Mouse (Mus musculus) natural killer cell, adult 2 months (primary cell): ENCODE measurements around the gene Reg4.

Experiments used
- DNase-seq, 2 experiments: peaks; one replicate each; pipeline ENCODE4 v3.0.0; 2022; ENCODE audit warnings: low spot score in 2 of 2

Reg4 gene

DNA sequence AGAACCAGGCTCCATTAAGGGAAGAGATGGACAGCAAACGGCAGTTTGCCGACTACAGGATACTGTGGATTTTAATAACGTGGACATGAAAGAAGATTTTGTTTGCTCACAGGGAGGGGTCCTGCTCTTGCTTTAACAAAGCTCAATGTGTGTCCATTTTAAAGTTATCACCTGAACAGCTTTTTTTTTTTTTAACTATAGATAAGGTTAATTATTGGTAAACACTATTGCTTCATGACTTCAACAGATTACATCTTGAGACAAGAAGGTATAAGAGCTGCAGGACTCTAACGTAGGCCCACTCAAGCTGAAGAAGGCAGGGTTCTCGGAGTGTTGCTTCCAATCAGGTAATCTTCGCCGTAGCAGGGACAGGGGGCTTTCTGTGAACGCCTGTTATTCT, at the start of gene Reg4:
Reg4 (plus strand) TSS at position 301 of the 400 bp plus-strand sequence.
- DNase-seq = no peak

DNA sequence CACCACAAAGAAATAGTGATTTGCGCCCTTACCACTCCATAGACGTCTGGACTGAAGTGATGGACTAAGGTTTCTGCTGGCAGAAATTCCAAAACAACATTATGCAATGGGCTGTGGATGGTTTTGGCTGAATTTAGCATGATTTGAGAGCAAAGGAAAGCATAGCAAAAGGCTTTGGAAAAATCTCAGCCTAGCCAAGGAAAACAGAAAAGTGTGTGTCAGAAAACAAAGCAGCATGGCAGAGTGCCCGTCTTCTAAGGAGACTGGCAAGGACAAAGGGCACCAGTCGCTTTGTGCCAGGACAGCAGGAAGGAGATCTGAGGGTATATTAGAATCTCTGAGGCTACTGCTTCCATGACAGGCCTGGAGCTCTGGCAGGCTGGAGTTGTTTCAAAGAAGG, 43.6 kb upstream of the Reg4 start:
- DNase-seq = no peak

DNA sequence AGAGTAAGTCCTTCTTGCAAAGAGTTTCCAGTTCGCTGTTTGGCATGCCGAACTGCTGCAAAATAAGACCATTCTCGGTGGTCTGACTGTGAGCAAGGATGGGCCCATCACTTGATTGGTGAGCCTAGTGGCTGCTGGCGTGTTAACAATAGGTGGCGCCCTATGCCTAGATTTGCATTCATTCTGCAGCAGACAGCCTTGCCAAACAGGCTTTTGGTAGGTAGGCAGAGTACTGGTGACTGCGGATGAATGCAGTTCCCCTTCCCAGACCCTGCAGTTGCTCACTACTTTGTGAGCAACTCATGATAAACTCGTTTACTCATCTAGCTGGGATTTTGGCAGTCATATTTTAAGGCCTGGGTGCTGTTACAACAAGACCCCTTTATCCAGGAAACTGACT, 41.2 kb upstream of the Reg4 start:
- DNase-seq = no peak

DNA sequence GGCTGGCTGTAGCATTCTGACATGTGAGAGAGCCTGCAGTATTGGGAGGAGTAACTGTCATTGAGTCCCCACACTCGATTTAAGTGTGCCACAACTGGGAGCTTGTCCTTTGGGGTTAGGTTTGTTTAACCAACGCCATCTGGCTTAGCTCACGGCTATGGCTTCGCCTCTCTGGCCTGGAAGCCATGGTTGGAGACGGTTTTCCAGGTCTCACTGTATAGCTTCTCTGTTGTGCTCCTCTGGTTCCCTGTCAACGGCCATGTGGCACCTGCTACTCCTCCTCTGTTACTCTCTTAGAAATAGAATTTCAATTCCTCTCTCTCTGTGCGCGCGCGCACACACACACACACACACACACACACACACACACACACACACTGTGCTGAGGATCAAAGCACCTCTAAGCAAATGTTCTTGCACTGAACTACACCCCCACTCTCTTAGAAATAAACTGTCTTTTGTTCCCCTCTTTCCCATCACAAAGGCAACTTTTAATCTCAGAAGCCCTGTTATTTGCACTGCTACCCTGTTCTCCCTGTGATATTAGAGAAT, 36.7 kb upstream of the Reg4 start:
- no peak for DNase-seq

DNA sequence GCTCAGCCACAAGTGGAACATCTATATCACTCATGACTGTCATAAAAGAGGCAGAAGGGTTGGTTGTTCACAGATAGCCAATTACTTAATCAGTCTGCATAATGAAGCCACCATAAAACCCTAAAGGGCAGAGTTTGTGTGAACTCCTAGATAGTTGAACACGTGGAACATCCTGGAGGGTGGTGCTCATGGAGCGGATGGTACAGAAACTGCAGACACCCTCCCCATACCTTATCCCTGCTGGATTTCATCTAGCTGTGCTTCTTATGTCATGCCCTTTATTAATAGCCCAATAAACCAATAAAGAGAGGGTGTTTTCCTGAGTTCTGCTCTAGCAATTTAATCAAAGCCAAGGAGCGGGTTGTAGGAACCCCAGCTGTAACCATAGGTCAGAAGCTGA, 34.2 kb upstream of the Reg4 start:
- no peak for DNase-seq

DNA sequence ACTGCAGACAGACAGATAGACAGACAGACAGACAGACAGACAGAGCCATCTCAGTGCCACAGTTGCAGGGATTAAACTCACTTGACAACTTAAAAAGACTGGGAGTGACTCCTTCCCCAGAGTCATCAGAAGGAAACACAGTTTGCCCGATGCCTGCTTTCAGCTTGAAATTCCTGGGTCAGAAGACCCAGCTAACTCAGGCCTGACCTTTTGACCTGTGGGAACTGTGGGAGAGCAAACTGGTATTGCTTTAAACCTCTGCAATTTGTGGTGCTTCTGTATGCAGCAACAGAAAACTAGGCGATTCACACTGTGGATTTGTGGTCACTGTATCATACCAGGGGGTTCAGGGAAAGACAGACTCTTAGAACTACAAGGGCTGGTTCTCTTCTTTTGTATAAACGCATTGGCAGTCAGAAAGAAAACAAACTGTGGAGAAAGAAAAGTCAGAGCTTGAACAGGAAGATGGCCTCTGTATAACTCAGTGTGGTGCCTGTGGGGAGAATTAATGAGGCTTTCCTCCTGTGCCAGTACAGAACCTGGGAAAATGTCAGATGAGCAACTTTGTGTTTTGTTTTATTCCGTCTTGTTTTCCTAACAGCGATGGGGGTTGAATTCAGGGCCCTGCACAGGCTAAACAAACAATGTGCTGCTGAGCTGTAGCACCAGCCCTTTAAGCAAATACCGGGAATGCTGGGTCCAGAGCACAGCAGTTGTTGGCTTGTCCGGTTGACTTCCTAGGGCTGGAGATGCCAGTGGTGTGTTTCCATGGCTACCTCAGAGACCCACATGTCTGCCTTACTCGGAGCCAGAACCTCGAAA, 24.0 kb upstream of the Reg4 start:
- no peak for DNase-seq

DNA sequence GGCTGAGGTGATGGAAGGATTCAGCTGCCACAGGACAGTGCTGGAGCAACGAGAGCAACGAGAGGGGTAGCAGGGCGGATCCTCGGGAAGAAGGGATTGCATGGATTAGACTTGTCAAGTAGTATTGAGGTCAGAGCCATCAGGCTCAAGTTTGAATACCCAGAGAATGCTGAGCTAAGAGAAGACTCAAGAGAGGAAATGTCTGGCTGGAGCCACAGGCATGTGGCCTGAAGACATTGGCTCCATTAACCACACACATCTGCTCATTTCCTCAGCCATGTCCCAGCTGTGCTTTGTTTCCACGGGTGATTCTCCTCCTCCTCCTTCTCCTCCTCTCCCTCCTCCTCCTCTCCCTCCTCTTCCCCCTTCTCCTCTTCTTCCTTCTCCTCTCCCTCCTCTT, 22.2 kb upstream of the Reg4 start:
- no peak for DNase-seq

DNA sequence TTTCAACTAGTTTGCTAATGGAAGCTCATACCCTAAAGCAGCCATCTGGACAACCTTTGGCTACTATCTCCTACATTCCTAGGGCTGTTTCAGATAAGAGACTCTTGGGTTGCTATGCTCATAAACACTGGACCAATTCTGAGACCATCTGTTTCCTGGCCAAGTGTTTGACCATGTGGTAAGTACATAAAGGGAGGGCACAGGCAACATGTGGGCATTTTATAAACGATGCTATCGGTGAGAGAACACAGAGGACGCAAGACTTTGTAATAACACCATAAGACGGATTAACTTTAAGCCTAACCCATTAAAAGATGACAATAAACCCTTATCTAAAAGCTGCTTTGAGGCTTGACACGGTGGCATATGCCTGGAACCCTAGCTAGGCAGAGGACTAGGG, 18.7 kb upstream of the Reg4 start:
- no peak for DNase-seq

DNA sequence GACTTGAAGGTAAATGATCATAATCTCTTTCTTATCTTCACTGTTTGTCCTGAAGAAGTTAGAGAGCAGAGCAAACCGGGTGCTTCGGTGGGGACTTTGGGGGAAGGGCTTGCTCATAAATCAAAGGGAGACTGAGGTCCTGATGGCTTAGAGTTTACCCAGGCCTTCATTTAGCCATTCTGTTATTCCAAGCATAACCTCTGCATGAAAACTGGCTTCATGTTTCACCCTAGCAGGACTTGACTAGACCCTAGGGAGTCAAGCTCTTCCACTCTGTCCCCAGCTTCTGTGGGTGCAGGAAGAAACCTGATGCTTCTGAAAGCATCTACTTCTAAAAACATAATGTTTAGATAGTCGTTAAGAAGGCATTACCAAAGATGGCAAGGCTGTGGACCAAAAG, 15.0 kb upstream of the Reg4 start:
- no peak for DNase-seq

DNA sequence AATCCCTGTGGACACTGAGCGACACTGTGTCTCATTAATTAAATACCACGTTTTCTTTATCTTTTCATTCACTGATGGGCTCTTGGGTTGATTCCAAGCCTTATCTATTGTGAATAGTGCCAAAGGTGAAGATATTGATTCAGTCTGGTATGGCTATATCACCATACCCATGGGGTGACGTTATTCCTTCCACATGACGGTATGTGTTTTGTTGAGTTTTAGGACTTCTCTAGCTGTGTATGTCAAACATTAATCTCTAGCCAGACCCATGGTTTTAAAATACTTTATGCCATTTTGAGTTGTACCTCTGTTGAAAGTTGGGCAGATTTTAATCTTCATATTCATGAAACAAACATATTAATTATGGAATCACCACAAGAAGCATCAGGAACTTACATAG, 12.8 kb upstream of the Reg4 start:
- no peak for DNase-seq

DNA sequence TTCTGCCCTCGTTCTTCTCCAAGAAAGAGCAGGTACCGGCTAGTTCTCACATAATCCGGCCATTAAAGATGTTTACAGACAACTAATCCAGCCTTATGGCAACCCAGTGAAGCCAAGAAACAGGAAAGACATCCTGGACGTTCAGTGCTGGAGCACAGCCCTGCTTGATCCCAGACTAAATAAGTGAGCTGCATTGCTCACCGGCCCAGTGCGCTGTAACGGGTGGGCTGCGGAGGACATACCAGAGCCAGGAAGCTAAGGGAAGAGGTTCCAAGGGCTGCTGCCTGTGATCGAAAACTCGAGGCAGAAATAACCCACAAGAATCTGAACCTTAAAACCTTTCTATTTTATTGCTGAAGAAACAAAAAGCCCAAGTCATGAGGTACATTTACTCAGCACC, 11.1 kb upstream of the Reg4 start:
- no peak for DNase-seq

DNA sequence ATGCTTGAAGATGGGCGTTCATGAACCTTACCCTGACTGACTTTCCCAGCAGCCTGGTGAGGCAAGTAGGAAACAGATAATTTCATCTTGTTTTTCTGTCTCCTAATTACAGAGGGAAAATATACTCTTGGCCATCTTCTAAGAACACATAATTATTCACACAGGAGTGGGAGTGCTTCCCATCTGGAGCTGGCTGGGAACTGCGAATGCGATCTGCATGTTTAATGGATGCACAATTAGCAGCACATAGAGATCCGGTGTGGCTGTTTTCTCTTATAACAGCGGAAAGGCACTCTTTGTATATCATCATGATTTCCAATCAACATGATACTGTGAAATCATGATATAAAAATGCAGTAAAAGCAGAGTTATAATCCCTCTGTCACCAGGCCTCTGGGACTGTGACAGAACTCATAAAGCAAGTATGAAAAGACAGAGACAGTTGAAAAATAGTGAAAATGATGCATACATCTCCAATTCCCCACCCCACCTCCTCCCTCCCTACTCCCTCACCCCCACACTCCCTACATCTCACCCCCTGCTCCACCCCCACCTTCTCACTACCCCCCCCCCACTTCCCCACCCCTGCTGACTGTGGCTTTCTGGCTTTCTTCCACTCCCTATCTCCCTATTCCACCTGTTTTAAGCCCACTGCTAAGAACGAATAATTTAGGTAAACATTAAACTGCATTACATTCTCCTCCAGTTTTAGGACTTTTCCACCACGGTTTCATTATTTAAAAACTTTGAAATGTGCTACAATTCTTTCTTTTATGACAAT, 10.5 kb upstream of the Reg4 start:
- no peak for DNase-seq

DNA sequence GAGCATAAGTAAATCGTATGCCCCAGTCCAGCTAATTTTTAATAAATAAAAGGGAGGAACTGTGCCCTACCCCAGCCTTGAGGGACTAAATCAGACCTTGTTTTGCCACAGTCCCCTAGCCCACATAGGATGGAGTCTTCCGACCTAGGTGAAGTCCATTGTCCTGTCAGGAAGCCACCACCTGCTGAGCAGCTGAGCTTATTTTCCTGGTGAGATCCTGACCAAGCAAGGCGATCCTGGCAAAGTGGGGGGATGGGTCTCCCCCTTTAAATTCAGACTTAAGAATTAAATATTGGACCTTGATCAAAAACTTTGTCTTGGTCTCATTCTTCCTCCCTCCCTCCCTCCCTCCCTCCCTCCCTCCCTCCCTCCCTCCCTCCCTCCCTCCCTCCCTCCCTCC, 5.7 kb upstream of the Reg4 start:
- no peak for DNase-seq

DNA sequence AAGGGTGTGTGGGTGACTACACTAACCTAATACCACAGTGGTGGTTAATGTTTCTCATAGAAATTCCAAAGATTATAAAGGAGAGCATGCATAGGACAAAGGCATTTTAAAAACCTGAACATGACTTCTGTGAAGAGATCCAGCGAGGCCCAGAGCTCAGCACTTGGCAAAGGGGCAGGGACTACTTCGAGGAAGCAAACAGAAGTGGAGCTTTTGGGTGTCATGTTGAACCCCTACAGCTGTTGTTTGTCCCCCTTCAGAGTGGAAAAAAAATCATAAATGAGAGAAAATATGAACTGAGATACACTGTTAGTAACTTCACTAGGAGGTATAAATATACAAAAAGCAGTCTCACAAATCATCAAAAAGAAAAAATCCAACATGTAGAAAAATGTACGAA, 1.3 kb downstream of the Reg4 start:
- no peak for DNase-seq

DNA sequence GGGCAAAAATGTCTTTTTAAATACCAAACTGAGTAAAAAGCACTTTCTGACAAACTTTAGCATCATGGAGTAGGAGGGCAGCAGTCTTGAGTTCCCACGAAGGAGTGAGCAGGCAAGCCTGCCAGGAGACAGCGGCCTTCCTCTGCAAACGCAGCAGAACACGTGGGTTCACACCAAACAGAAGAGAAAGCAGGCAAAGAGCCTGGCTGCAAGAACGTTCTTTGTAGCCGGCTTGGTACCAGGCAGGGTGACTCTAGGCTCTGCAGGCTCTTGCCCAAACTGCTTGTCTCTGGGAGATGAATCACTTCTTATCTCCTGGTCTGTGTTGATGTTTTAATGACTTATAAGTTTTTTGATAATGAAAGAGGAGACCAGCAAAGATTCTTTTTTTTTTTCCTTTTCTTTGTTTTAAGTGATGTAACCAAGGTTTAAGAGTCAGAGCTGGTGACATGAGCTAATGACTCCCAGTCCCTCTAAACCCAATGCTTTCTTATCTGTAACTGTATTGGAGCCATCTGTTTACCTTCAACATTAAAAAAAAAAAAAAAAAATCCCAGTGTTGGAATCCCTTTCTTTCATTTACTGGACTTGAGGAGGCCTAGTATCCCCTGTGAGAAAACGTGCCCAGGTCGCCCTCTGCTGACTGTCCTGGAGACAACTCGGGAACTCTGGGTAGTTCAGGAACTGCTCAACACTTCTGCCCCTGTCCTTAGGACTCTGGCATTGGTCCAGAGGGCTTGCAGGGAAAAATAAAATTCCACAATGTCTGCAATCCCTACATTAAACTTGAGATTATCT, 2.0 kb downstream of the Reg4 start:
- no peak for DNase-seq

DNA sequence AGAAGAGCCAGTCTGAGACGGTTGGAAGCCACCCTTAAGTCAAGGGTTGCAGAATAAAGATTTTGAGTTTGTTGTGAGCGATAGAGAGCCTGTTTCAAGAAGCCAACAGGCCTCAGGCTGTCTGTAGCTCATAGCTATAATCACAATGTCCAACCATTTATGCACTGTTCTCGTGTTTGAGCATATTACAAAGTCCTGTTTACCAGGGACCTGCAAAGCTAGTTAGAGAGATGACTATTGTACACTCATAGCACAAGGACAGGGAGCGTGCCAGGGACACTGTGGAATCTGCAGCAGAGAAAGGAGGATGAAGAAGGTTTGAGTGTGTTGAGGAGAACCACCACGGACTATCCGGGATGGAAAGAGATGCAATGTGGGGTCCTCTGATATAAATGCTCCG, 3.0 kb downstream of the Reg4 start:
- no peak for DNase-seq

DNA sequence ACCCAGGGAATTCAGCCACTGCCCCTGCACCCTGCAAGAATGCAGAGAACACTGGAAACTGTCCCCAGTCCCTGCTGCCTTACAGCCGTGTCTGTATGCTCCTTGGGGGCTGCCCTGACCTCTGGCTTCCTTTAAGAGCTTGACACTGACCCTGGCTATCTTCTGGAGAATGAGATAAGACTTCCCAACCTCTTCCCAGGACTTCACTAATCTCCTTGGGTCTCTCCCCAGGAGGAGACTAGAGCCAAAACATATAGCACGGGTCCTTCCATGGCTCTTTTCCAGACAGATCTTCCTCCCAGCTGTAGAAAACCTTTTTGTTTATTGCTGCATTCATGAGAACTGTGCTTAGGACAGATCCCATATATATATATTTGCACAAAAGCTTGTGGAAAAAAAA, 3.8 kb downstream of the Reg4 start:
- no peak for DNase-seq

DNA sequence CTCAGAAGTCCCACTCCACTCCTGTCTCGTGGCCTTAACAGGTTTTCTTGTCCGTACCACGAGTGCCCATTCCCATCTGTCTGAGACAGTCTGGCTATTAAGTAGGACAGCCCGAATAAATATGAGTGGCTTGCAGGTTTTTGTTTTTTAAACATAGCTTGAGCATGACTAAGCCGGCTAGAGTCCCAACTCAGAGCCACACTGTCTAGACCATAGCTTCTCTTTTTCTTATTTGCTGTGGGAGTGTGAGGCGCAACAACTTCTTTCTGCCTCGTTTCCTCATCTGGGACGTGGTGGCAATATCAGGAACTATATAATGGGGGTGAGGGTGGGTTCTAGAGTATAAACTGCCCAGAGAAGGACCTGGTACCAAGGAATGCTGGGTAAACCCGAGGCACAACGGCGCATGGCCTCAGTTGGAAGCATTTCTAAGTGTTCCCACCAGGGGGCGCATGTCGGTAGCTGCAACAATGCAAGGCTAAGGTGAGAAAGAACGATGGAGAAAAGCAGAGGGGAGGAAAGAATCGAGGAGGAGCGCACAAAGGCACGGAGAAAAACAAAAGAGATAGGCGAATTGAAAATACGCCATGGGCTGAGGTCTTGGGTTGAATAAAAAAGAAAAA, 5.1 kb downstream of the Reg4 start:
- peak; percentile 33 to 61 for DNase-seq

DNA sequence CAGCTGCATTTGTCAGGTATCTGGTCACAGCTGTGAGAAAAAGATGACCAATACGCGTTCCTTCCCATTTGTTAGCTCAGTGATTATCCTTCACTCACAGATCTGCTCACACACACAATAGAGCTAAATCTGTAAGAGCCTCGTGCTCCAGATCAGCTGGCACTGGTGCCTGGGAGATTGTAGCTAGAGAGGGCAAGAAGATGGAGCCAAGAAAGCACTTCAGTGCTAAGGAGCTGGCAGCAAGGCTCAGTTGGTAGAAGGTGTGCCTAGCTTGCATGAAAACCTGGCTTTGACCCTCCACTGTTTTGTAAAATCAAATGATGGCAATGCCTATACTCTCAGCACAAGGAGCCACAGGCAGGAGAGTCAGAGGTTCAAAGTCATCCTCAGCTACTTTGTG, 5.8 kb downstream of the Reg4 start:
- DNase-seq = no peak

DNA sequence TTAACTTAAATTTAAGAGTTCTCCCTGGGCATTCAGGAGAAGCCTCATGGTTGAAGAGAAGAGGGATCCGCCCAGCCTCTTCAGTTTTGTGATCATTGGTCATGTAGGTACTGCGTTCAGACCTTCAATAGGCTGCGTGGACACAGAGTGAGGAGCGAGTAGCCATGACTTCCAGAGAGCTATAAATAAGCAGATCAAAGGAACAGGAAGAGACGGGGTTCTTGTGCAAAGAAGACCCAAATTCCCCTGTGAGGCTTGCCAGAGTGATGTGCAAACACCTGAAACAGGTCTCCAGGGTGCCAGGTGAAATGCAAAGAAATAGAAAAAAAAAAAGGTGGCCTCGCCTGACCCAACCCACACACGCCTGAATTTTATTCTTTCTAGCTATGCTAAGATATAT, 8.0 kb downstream of the Reg4 start:
- DNase-seq = no peak

DNA sequence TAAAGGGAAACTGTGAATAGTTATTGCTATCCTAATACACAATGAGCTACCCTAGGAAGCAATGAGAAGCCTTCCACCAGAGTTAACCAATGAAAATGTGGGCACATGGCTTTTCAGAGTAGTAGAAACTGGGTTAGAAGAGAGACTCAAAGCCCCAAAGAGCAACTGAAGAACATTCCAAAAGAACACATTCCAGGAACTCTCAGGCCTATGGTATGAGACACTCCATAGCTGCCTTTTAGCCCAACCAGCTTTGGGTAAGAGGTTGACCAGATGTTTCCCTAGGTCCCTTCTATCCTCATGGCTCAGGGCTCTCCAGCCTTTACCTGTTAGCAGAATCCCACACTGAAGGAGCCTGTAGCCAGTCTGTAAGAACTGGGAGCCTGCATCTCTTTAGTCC, 11.5 kb downstream of the Reg4 start:
- no peak for DNase-seq

DNA sequence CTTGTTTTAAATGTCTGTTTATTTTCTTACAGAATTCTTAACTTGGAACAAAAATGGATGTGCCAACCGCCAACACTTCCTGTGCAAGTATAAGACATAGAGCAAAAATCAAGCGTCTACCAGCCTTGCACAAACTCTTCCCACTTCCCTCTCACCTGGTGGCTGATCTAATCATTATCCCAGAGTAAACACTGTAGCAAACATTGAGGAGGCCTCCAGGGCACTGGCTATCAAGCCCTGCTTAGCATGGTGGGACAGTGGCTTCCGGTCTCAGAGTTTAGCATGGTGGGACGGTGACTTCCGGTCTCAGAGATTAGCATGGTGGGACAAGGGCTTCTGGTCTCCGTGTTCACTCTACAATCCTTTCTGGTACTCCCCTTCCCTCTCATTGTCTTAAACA, 14.3 kb downstream of the Reg4 start:
- DNase-seq = no peak
